Mouse (Mus musculus) liver, embryonic 16.5 days (tissue): ENCODE measurements around the gene B3gat2. TPM values are rescaled to one million over a fixed set of nuclear protein-coding genes. Genes with fewer than 3 reads are reported as not detected.

Experiments used
- ATAC-seq: fragments of 200-750 bp; cut with Nextera tagmentation; 2 replicates; pipeline ENCODE4 v1.8.0; 2017; ENCODE audit warnings: low read depth, mild to moderate bottlenecking, moderate number of reproducible peaks, moderate library complexity
- H3K27ac ChIP-seq: fragments of 300-500 bp; sonication (generic); 2 replicates; pipeline ENCODE4 v1.5.1; 2014; ENCODE audit warnings: mild to moderate bottlenecking, low read length
- H3K27me3 ChIP-seq: fragments of 300-500 bp; sonication (generic); 2 replicates; pipeline ENCODE4 v1.6.1; 2014; ENCODE audit warnings: low read depth, low read length, mixed read lengths; ENCODE audit not compliant: control insufficient read depth, insufficient read depth
- H3K36me3 ChIP-seq: fragments of 300-500 bp; sonication (generic); 2 replicates; pipeline ENCODE4 v1.6.1; 2014; ENCODE audit warnings: mild to moderate bottlenecking; ENCODE audit not compliant: control insufficient read depth, insufficient read depth
- H3K4me1 ChIP-seq: fragments of 300-500 bp; sonication (generic); 2 replicates; pipeline ENCODE4 v1.6.1; 2014; ENCODE audit warnings: low read depth, low read length, mixed read lengths; ENCODE audit not compliant: control insufficient read depth
- H3K4me2 ChIP-seq: fragments of 300-500 bp; sonication (generic); 2 replicates; pipeline ENCODE4 v1.6.1; 2014; ENCODE audit warnings: low read depth, low read length, mixed read lengths
- H3K4me3 ChIP-seq: fragments of 300-500 bp; sonication (generic); 2 replicates; pipeline ENCODE4 v1.5.1; 2014; ENCODE audit warnings: low read depth, mild to moderate bottlenecking, low read length
- H3K9ac ChIP-seq: fragments of 300-500 bp; sonication (generic); 2 replicates; pipeline ENCODE4 v1.6.1; 2014; ENCODE audit warnings: low read depth, low read length
- H3K9me3 ChIP-seq: fragments of 300-500 bp; sonication (generic); replicated peaks from 2 replicates; pipeline ENCODE4 v1.6.1; 2016; ENCODE audit warnings: low read length; ENCODE audit not compliant: control insufficient read depth
- WGBS: fragments of 180-500 bp; shearing (Covaris S2); extraction: QIAGEN DNeasy Blood & Tissue Kit; methylation state at CpG from one replicate; pipeline ENCODE4 v1.1.7; 2014; ENCODE audit not compliant: insufficient replicate concordance; 5-methylcytosine and 5-hydroxymethylcytosine counted together
- polyA plus RNA-seq: library from polyadenylated mRNA; unstranded; fragments of >200 nt; fragmentation: Nextera tagmentation; extraction: Ambion mirVana; gene quantifications from 2 replicates; pipeline ENCODE4 v1.2.1, GENCODE M21; 2015

The B3gat2 gene
- polyA plus RNA-seq, 1 experiment from 2014 or later = 0.22 TPM

DNA sequence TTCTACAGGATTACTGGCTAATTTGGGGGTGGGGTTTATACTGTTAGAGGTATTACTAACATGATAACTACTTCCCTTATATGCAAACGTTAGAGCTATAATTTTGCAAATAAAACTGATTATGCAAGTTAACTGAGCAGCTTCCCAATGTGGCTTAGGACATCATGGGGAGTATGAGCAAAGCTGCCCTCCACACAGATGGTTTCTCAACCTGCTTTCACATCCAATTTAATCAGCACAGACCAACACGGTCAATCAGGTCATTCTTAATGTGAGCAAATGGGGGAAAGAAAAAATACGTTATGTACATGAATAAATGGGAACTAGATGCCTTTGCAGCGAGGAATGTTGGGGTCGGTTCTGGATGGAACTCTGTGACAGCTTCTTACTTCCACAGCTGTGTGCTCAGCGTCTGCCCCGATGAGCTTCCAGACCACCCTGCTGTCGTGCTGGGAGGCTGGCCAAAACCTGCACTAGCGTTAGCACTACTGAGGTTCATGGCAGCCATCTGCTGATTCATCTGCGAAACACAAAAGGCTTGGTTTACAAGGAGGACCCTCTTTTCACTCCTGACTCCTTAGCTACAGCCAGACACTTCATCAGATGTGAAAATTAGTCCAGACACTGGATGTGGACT, 84.6 kb downstream of the B3gat2 start:
- no peak overlapping the region for H3K27ac ChIP-seq
- 81% methylated on average over 10 of the region's 10 CpGs for WGBS
- peaks cover 14% of the 10 kb centered on the region for H3K36me3 ChIP-seq
- H3K4me3 ChIP-seq = no peak overlapping the region
- H3K9ac ChIP-seq = no peak overlapping the region
- no peaks in the 10 kb centered on the region for H3K27me3 ChIP-seq
- H3K9me3 ChIP-seq = no peaks in the 10 kb centered on the region
- no peak for ATAC-seq
- H3K4me1 ChIP-seq = no peaks in the 10 kb centered on the region
- H3K4me2 ChIP-seq = no peak overlapping the region

DNA sequence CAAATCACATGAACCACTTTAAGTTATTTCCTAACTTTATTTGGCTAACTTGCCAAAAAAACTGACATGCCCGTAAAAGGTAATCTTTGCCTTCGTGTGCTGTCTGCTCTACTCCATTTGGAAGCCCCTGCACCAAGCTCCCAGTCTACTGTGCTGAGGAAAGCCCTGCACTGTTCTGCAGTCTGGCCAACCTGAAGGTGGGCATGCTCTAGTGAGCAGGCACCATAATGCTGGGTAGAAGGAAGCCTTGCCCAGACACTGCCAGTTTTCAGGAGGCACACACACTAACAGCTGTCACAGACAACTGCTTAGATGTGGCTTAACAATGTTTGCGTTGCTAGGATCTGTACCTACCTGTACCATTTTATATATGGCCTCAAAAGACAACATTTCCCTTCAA, 94.1 kb downstream of the B3gat2 start:
- WGBS = 81% methylated on average over 3 of the region's 3 CpGs
- Histone ChIP-seq H3K4me1 (no peaks in the 10 kb centered on the region), H3K27me3 (no peaks in the 10 kb centered on the region), H3K4me3 (no peak overlapping the region), H3K9ac (no peak overlapping the region), H3K9me3 (no peaks in the 10 kb centered on the region), H3K4me2 (no peak overlapping the region), H3K36me3 (peaks cover 10% of the 10 kb centered on the region), H3K27ac (no peak overlapping the region)
- no peak for ATAC-seq

DNA sequence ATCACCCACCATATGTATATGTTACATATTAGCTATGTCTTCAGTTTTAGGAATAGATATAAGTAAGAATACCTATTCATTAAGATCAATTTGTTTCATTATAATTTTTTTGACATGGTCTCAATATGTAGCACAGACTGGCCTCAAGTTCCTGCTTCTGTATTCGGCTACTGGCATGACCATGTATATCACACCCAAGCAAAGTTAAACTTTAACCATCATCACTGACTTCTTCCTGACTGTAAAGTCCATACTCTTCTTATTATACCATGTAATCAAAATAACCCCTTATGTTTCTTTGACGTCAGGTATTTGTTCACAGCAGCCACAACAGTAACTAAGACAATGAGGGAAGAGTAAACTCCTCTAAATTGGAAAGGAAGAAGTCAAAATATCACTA, 99.4 kb downstream of the B3gat2 start:
- H3K27me3 ChIP-seq = no peaks in the 10 kb centered on the region
- no peaks in the 10 kb centered on the region for H3K9me3 ChIP-seq
- H3K27ac ChIP-seq = no peak overlapping the region
- no peak overlapping the region for H3K9ac ChIP-seq
- peaks cover 11% of the 10 kb centered on the region; the same call in 1 of the 2 replicates for H3K36me3 ChIP-seq
- H3K4me2 ChIP-seq = no peak overlapping the region
- WGBS = 63% methylated on average over 2 of the region's 2 CpGs
- H3K4me3 ChIP-seq = no peak overlapping the region
- no peak for ATAC-seq
- no peaks in the 10 kb centered on the region for H3K4me1 ChIP-seq

DNA sequence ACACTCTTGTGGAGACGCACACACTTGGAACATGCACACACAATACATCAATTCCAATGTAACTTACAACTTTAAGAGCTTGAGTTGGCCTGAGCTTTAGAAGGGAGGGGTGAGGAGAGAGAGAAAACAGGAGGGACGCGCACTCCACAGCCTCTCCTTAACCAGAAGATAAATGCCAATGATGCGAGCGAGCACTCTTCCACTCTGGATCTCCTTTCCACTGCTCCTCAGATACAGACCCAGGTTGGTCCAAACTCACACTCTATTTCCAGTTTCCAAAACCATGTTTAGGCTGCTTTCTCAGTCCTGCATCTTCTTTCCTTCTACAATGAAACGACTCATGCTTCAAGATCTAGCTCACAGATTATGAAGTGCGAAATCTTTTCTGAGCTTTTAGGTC, 104.0 kb downstream of the B3gat2 start:
- no peak overlapping the region for H3K9ac ChIP-seq
- H3K9me3 ChIP-seq = no peaks in the 10 kb centered on the region
- no peaks in the 10 kb centered on the region for H3K27me3 ChIP-seq
- no peak overlapping the region for H3K27ac ChIP-seq
- peaks cover 6% of the 10 kb centered on the region; the same call in 1 of the 2 replicates for H3K36me3 ChIP-seq
- no peak for ATAC-seq
- H3K4me2 ChIP-seq = no peak overlapping the region
- WGBS = 89% methylated on average over 7 of the region's 7 CpGs
- no peaks in the 10 kb centered on the region for H3K4me1 ChIP-seq
- H3K4me3 ChIP-seq = no peak overlapping the region

DNA sequence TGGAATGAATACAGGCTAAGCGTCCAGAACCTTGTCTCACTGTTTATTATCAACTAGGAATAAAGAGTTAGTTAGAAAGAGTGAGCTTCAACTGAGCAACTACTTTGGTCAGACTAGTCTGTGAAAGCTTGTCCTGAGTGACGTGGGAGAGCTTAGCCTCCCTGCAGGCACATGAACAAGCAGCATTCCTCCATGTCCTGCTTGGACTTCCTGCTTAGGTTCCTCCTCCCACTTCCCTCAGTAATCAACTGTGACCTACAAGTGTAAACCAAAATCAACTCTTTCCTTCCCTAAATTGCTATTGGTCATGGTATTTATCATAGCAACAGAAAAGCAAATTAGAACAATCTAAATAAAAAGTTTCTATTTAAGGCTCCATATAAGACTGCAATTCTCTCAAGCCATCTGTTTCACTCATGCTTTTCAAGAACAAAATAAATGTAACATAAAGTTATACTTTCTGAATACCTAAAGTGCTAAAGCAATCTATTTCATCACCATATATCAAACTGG, 105.9 kb downstream of the B3gat2 start:
- no peaks in the 10 kb centered on the region for H3K27me3 ChIP-seq
- WGBS = 52% methylated on average over 2 of the region's 2 CpGs
- H3K27ac ChIP-seq = no peak overlapping the region
- no peak overlapping the region for H3K4me3 ChIP-seq
- H3K36me3 ChIP-seq = peaks cover 6% of the 10 kb centered on the region
- no peak for ATAC-seq
- H3K9me3 ChIP-seq = no peaks in the 10 kb centered on the region
- no peaks in the 10 kb centered on the region for H3K4me1 ChIP-seq
- H3K4me2 ChIP-seq = no peak overlapping the region
- no peak overlapping the region for H3K9ac ChIP-seq

DNA sequence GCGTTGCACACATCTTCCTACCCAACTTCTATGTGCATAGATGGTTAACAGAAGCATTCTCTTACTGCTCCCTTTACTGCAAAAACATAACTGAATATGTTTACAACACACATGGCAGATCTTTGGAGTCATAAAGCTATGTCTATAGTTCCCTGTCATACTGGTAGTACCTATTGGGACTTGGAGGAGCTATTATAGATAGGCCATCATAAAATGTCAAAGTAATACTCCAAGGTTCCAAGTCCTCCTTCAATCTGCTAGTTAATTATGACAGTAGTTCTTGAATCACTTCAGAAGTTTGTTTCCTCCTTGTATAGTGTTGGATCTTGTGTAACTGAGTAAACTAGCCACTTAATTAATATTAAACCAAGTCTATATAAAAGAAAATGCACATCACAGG, 110.6 kb downstream of the B3gat2 start:
- Histone ChIP-seq H3K9ac (no peak overlapping the region), H3K9me3 (no peaks in the 10 kb centered on the region), H3K27me3 (no peaks in the 10 kb centered on the region), H3K4me1 (no peaks in the 10 kb centered on the region), H3K4me3 (no peak overlapping the region), H3K36me3 (no peaks in the 10 kb centered on the region; the same call in none of the 2 replicates), H3K4me2 (no peak overlapping the region), H3K27ac (no peak overlapping the region)
- WGBS = 95% methylated on average over 1 of the region's 1 CpGs
- no peak for ATAC-seq

DNA sequence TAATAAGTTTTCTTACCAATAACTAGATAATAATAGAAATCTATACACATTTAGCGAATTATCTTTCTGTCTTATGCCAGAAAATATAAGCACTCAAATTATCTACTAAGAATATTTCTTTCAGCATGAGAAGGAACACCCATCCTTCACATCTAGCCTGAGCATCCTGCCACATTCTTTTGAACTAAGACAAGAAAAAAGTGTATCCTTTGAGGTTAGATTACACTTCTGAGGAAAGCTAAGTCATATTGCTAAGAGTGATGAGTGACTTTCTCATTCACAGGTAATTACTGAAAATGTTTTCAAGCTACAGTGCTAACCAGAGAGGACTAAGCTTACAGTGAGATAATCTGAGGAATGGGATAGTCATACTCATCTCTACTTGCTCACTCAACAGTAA, 121.1 kb downstream of the B3gat2 start:
- Histone ChIP-seq H3K4me3 (no peak overlapping the region), H3K4me1 (peaks cover 9% of the 10 kb centered on the region), H3K27ac (no peak overlapping the region), H3K9me3 (no peaks in the 10 kb centered on the region), H3K27me3 (no peaks in the 10 kb centered on the region), H3K9ac (no peak overlapping the region), H3K36me3 (no peaks in the 10 kb centered on the region), H3K4me2 (no peak overlapping the region)
- no peak for ATAC-seq
- 77% methylated on average over 1 of the region's 1 CpGs for WGBS

DNA sequence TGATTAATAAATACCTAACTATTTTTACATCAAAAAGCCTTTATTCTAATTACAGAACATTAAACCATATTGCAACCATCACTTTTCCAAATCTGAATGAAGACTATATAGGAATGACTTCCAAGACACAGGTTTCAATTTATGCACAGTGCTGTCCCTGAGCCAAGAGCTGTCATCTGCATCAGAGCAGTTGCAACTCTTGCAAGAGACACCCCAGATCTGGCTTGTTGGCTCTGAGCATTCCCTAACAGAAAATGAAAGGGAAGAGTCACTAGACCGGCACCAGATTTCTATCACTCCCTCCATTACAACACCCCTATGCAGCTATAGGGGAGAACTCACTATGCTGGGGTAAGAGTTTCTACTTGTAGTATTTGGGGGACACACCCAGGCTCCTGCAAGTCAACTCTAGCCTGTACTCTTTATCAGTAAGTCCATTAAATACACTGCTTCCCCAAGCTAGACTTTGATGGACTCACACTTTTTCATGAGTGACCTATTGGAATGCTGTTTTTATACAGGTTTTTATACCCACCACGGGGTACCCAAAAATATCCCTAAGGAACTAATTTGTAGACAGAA, 122.6 kb downstream of the B3gat2 start:
- Histone ChIP-seq H3K9ac (no peak overlapping the region), H3K4me3 (no peak overlapping the region), H3K27me3 (no peaks in the 10 kb centered on the region), H3K4me2 (no peak overlapping the region), H3K4me1 (peaks cover 9% of the 10 kb centered on the region), H3K27ac (no peak overlapping the region), H3K9me3 (no peaks in the 10 kb centered on the region), H3K36me3 (no peaks in the 10 kb centered on the region)
- WGBS = 78% methylated on average over 2 of the region's 2 CpGs
- no peak for ATAC-seq

DNA sequence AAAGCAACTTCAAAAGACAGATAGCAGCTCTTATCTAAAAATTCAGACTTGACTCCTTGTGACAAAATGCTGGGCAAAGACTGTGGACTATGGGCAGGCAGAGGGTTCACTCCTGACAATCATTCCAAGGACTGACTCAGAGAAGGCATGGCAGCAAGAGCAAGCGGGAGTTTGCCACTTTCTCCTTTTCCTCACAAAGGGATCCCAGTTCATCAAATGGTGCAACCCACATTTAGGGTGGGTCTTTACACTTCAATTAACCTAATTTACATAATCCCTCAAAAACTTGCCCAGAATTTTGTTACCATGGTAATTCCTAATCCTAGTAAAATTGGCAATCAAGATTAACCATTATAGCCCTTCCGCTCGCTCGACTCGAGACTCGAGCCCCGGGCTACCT, 123.4 kb downstream of the B3gat2 start:
- Histone ChIP-seq H3K9ac (no peak overlapping the region), H3K4me1 (peaks cover 9% of the 10 kb centered on the region), H3K36me3 (no peaks in the 10 kb centered on the region), H3K4me3 (no peak overlapping the region), H3K9me3 (no peaks in the 10 kb centered on the region), H3K4me2 (no peak overlapping the region), H3K27ac (no peak overlapping the region), H3K27me3 (no peaks in the 10 kb centered on the region)
- ATAC-seq = no peak
- 92% methylated on average over 7 of the region's 7 CpGs for WGBS
